Mouse (Mus musculus) CD8-positive naive resting alpha-beta T cell, adult 2 months (primary cell): ENCODE results near the gene Rasa3.

Experiments
- DNase-seq, 2 experiments: peaks; one replicate each; pipeline ENCODE4 v3.0.0; 2022; ENCODE audit warnings: low read depth in 2 of 2, low spot score in 2 of 2

Gene Rasa3

GRCm38 (mm10) chr8:13571999-13572398, 105.4 kb downstream of the Rasa3 start:
- no peak for DNase-seq

- no peak for DNase-seq
These were observed 115.3 kb downstream of the Rasa3 start, which contains the start of gene 1700029H14Rik for GRCm38 (mm10) chr8:13562118-13562517. Gene 1700029H14Rik, minus strand, starts transcription at chr8:13562461.

DNA sequence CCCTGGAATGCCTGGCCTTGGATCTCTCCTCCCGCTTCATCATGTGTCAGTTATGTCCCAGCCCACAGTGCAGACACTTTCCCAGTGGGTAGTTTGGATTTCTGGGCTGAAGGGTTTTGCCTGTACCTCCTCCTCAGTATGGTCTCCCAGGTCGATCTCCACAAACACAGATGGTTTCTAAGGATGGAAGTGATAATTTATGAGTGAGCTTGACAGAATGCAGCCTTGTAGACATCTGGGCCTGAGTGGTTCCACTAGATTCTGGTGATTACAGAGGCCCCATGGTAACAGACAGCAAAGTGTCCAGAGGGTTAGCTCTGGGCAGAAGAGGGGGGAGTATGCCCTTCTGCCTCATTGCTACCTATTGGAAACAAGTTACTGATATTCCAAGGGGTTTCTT, 119.9 kb downstream of the Rasa3 start:
- DNase-seq: no peak

GRCm38 (mm10) chr8:13551574-13551830, 125.9 kb downstream of the Rasa3 start:
- no peak for DNase-seq

GRCm38 (mm10) chr8:13550718-13551573, 126.5 kb downstream of the Rasa3 start:
- peak; percentile 67 to 74 for DNase-seq

DNA sequence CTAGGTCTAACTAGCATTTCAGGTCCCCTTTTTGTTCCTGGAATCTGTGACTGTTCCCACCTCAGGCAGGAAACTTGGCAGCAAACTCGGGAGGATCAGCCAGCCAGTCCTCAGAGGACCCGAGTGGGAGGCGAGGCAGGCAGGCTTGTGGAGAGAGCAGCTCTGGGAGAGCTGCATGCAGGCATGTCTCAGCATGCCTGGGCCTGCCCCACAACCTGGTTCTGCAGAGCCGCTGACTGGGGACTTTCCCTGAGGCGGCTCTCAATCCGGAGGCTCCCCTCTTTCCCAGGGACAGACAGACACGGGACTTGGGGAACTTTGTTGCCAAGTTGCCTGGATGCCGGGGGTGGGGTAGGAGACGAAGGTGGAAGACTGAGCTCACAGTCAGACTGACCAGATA, 128.6 kb downstream of the Rasa3 start:
- DNase-seq: no peak

DNA sequence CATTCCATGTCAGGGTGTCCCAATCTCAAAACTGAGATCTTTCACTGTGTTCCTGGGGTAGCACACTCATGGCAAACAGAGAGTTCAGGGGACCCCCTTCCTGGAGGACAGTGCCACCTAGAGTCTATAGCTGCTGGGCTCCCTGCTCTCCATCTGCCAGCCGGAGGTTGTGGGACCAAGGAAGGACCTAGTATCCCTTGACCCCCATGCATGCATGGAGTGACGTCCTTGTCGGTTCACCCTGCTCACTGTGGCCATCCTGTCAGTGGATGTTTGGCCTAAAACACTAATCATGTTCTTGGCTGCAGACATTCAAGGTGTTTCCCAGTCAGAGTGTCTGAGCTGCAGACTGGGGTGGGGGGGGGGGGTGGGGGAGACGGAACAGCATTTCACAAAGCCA, 129.2 kb downstream of the Rasa3 start:
- no peak for DNase-seq

GRCm38 (mm10) chr8:13546421-13546820, 131.0 kb downstream of the Rasa3 start:
- DNase-seq: no peak

DNA sequence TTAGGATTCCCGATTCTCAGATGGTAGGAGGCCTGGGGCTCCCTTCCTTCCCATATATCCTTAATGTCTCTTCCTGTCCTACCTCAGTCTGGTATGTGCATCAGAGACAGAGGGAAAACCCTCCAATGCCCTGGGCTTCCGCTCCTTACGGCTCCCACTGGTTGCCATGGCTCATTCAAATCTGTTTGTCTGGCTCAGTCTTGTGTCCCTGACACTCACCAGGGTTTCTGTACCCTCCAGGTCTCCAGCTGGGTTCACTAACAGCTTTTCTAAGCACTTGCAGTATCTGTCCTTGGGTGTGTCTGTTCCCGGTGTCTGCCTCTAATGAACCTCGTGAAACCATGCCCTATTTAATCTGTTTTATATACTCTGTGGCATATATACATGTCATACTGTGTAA, 135.9 kb downstream of the Rasa3 start:
- no peak for DNase-seq

GRCm38 (mm10) chr8:13540122-13540521, 137.3 kb downstream of the Rasa3 start:
- no peak for DNase-seq

GRCm38 (mm10) chr8:13538821-13539220, 138.6 kb downstream of the Rasa3 start:
- DNase-seq: no peak

GRCm38 (mm10) chr8:13537102-13537501, 140.3 kb downstream of the Rasa3 start:
- no peak for DNase-seq

GRCm38 (mm10) chr8:13533123-13533522, 144.3 kb downstream of the Rasa3 start:
- no peak for DNase-seq

- DNase-seq: no peak
These were observed 145.7 kb downstream of the Rasa3 start for GRCm38 (mm10) chr8:13531602-13532171.

DNA sequence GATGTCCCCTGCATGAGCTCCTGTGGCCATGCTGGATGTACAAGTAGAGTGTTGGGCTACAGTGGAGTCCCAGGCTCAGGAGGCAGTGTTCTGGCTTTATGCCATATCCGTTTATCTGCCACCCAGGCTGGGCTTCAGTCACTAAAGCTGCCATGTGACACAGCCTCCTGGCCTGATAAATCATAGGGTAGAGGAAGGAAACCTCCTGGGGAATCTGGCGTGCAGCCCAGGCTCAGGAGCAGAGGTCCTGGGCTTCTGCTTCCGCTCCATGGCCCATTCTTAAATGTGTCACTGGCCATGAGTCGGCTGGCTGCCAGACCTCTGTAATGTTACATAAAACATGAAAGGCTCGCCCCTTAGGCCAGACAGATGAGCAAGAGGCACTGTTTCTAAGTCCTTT, 146.5 kb downstream of the Rasa3 start:
- DNase-seq: no peak

GRCm38 (mm10) chr8:13530401-13530800, 147.0 kb downstream of the Rasa3 start:
- no peak for DNase-seq

DNA sequence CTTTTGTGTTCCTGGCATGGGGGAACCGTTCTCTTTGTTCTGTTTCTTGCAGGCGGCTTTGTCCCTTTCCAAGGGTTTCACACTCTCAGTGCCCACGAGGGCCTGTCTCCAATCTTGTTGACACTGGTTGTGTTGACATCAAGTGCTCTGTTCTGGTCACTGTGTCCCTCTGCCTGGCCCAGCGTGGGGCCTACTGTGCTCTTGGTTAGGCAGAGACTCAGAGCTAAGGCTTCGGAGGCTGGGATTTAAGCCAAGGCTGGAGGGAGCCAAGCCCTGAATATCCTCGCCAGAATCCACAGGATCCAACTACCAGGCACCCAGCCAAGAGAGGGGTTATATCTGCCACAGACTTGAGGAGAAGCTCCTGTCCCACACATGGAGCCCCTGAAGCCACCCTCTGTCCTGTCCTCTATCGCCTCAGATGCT, 147.5 kb downstream of the Rasa3 start:
- DNase-seq: no peak

DNA sequence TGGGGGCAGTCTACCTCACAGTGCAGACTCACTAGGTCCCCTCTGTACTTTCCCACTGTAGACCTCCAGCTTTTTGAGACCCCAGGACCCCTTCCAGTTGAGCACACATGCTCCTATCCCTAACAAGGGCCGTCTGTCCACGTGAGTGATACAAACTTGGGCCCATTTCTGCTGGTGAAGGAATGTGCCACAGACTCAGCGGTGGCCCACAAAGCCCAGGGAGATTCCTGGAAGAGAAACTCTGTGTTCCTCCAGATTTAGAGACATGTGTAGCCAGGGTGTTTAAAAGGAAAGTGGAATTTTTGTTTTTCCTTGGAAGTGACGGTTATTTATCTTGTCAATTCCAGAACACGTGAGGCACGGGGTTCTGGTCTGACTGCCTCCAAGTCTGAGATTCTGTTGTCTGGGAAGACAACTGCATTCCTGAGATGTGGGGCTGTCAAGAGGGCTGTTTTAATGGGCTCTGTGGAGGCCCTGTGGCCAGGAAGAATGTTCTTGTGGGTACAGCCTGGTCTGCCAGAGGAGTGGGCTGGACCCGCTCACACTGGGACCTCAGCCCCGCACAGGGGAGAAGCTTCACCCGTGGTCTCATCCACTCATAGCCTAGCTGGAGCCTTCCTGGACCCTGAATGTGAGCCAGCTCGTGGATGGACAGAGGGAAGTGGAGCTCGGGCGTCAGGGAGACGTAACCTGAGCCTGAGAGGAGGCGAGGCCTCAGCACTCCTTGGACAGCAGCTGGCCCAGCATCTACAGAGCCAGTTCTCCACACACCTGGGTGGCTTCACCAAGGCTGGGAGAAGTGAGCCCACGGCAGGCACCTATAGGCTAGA, 148.2 kb downstream of the Rasa3 start:
- DNase-seq: no peak

DNA sequence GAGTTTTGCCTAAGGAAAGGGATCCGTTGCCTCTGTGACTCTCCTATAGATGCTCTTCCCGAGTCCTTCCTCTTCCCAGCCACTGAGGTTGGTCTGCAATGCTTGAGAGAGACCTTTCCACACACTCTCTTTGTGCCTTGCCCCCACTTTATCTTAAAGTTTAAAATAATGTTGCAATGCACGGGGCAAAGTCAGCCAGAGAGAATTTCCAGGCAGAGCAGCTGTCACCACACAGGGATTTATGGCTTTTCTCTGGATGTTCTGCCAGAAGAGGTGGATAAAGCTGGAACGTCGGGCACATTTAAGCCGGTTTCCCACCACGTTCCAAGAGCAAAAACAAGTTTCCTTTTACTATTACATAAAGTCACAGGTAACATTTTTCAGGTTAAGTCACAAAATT, 156.0 kb downstream of the Rasa3 start:
- no peak for DNase-seq

GRCm38 (mm10) chr8:13520349-13520748, 157.1 kb downstream of the Rasa3 start:
- DNase-seq: no peak

DNA sequence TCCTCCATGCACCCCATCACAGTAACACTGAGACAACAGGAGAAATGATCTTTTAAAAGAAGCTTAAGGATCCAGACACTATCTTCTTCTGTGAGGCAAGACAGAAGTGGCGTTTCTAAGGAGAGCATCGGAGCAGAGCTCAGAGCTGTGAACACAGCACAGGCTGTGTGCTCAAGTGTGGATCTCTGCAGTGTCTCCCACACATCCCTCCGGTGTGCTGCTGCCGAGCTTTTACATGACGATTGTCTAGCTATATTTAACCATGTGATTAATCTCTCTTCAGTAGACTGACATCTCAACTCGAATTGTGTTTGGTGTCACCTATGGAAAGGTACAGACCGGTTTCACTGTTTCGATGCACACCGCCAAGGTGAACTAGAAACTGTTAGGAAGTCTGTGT, 157.9 kb downstream of the Rasa3 start:
- no peak for DNase-seq

GRCm38 (mm10) chr8:13517284-13517781, 160.1 kb downstream of the Rasa3 start:
- no peak for DNase-seq
